Mouse (Mus musculus): ENCODE results near the gene Olfm4.

Olfm4 gene

GRCm38 (mm10) chr14:79983781-79984180 is at the start of gene Olfm4:
Gene Olfm4 (plus strand): TSS chr14:79984081.
- DNase-seq, result no peak

- DNase-seq, result no peak
These were observed 49.5 kb upstream of the Olfm4 start for GRCm38 (mm10) chr14:79934426-79934825.

GRCm38 (mm10) chr14:79936879-79937468 is 46.9 kb upstream of the Olfm4 start:
- no peak for DNase-seq

- peak; percentile 36 for DNase-seq
These were observed 38.0 kb upstream of the Olfm4 start for GRCm38 (mm10) chr14:79945876-79946275.

- no peak for DNase-seq
These were observed 28.2 kb upstream of the Olfm4 start for GRCm38 (mm10) chr14:79955678-79956077.

GRCm38 (mm10) chr14:79957789-79958487 is 25.9 kb upstream of the Olfm4 start:
- no peak for DNase-seq

- no peak for DNase-seq
These were observed 22.7 kb upstream of the Olfm4 start for GRCm38 (mm10) chr14:79961187-79961586.

- no peak for DNase-seq
These were observed 22.3 kb upstream of the Olfm4 start for GRCm38 (mm10) chr14:79961602-79962001.

GRCm38 (mm10) chr14:79970165-79970564 is 13.7 kb upstream of the Olfm4 start:
- DNase-seq, result peak; percentile 39

- no peak for DNase-seq
These were observed 12.7 kb upstream of the Olfm4 start for GRCm38 (mm10) chr14:79970928-79971738.

- no peak for DNase-seq
These were observed 2.4 kb upstream of the Olfm4 start for GRCm38 (mm10) chr14:79981437-79981836.

- DNase-seq, result no peak
These were observed 1.3 kb downstream of the Olfm4 start for GRCm38 (mm10) chr14:79985137-79985670.

- DNase-seq, result no peak
These were observed 1.8 kb downstream of the Olfm4 start for GRCm38 (mm10) chr14:79985696-79986095.

- DNase-seq, result no peak
These were observed 3.0 kb downstream of the Olfm4 start for GRCm38 (mm10) chr14:79986831-79987230.

- no peak for DNase-seq
These were observed 5.9 kb downstream of the Olfm4 start for GRCm38 (mm10) chr14:79989785-79990184.

- DNase-seq, result peak; percentile 19
These were observed 6.7 kb downstream of the Olfm4 start for GRCm38 (mm10) chr14:79990547-79990946.

- no peak for DNase-seq
These were observed 13.7 kb downstream of the Olfm4 start for GRCm38 (mm10) chr14:79997534-79997933.

- peak; percentile 36 for DNase-seq
These were observed 16.2 kb downstream of the Olfm4 start for GRCm38 (mm10) chr14:80000110-80000531.

GRCm38 (mm10) chr14:80007686-80008085 is 23.8 kb downstream of the Olfm4 start:
- peak; percentile 57 for DNase-seq

GRCm38 (mm10) chr14:80010426-80010825 is 26.5 kb downstream of the Olfm4 start:
- DNase-seq, result no peak

- DNase-seq, result no peak
These were observed 31.1 kb downstream of the Olfm4 start for GRCm38 (mm10) chr14:80014966-80015365.

- no peak for DNase-seq
These were observed 32.2 kb downstream of the Olfm4 start for GRCm38 (mm10) chr14:80016112-80016511.

GRCm38 (mm10) chr14:80026078-80026477 is 42.2 kb downstream of the Olfm4 start:
- DNase-seq, result no peak
